Mouse (Mus musculus) liver, postnatal 0 days (tissue): ENCODE results near the gene Hist1h2ac. TPM values are rescaled to one million over a fixed set of nuclear protein-coding genes. Genes with fewer than 3 reads are reported as not detected.
"Not testable (repeated sequence)": the region's sequence is repeated elsewhere in the genome, so short reads cannot be mapped to it uniquely, and the experiment has no call there.

Source experiments
- ATAC-seq: fragments of 200-750 bp; cut with Nextera tagmentation; 2 replicates; pipeline ENCODE4 v1.8.0; 2017; ENCODE audit warnings: mild to moderate bottlenecking, moderate library complexity
- DNase-seq: peaks from one replicate; pipeline ENCODE4 v3.0.0-alpha.2; 2016
- H3K27ac ChIP-seq: fragments of 300-500 bp; sonication (generic); 2 replicates; pipeline ENCODE4 v1.5.1; 2014; ENCODE audit warnings: antibody characterized with exemption, moderate library complexity, mild to moderate bottlenecking, low read depth
- H3K27me3 ChIP-seq: fragments of 300-500 bp; sonication (generic); 2 replicates; pipeline ENCODE4 v1.6.1; 2014; ENCODE audit warnings: low read length, control low read depth, mixed read lengths; ENCODE audit not compliant: insufficient read depth
- H3K36me3 ChIP-seq: fragments of 300-500 bp; sonication (generic); replicated peaks from 2 replicates; pipeline ENCODE4 v1.6.1; 2014; ENCODE audit warnings: mild to moderate bottlenecking, control low read depth, low read length, moderate library complexity, mixed read lengths; ENCODE audit not compliant: insufficient read depth
- H3K4me1 ChIP-seq: fragments of 300-500 bp; sonication (generic); 2 replicates; pipeline ENCODE4 v1.6.1; 2014; ENCODE audit warnings: antibody characterized with exemption, mild to moderate bottlenecking, control low read depth; ENCODE audit not compliant: insufficient read depth
- H3K4me2 ChIP-seq: fragments of 300-500 bp; sonication (generic); 2 replicates; pipeline ENCODE4 v1.6.1; 2014; ENCODE audit warnings: low read depth, mild to moderate bottlenecking, low read length, moderate library complexity, mixed read lengths
- H3K4me3 ChIP-seq: fragments of 300-500 bp; sonication (generic); 2 replicates; pipeline ENCODE4 v1.5.1; 2014; ENCODE audit warnings: low read depth, low read length
- H3K9ac ChIP-seq: fragments of 300-500 bp; sonication (generic); replicated peaks from 2 replicates; pipeline ENCODE4 v1.6.1; 2014; ENCODE audit warnings: mild to moderate bottlenecking, moderate library complexity
- H3K9me3 ChIP-seq: fragments of 300-500 bp; sonication (generic); 2 replicates; pipeline ENCODE4 v1.6.1; 2016; ENCODE audit warnings: mild to moderate bottlenecking, control low read depth, low read length, mixed read lengths
- CTCF ChIP-seq: sonication (generic); IDR thresholded peaks from 2 replicates; pipeline ENCODE4 v1.5.1; 2016; ENCODE audit warnings: antibody characterized with exemption, low read depth
- EP300 ChIP-seq: IDR thresholded peaks from 2 replicates; pipeline ENCODE4 v1.6.1; 2016; ENCODE audit warnings: antibody characterized with exemption, low read depth, mild to moderate bottlenecking
- WGBS: fragments of 180-500 bp; shearing (Covaris S2); extraction: QIAGEN DNeasy Blood & Tissue Kit; methylation state at CpG from one replicate; pipeline ENCODE4 v1.1.7; 2014; ENCODE audit not compliant: insufficient replicate concordance; 5-methylcytosine and 5-hydroxymethylcytosine counted together
- polyA plus RNA-seq: library from polyadenylated mRNA; unstranded; fragments of >200 nt; fragmentation: Nextera tagmentation; extraction: Ambion mirVana; gene quantifications from 2 replicates; pipeline ENCODE4 v1.2.1, GENCODE M21; 2015

The Hist1h2ac gene
- polyA plus RNA-seq, 1 experiment from 2014 or later: 0.88 TPM

DNA sequence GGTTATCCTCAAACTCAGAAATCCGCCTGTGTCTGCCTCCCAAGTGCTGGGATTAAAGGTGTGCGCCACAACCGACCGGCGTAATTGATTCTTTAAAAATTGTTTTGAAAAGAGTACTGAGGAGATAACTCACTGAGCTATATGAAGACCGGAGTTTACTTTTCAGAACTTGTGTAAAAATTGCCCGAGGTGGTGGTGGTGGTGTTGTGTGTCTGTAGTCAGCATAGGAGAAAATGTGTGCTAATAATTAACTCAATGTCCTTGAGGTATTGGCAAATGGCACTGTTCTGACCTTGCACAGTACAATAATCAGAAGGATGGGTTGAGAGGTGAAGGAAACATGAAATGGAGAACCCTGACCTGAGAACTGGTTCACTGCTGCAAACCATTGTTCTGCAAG, 4.2 kb upstream of the Hist1h2ac start:
- Histone ChIP-seq H3K4me1 (peaks cover 24% of the 10 kb centered on the region), H3K27me3 (no peaks in the 10 kb centered on the region), H3K27ac (peak overlapping the region; percentile 58; the same call in 1 of the 2 replicates), H3K4me3 (0 out of 2 replicates have a peak overlapping the region, but pooled peaks have one; percentile 2), H3K9me3 (no peaks in the 10 kb centered on the region), H3K9ac (no peak overlapping the region), H3K36me3 (0 out of 2 replicates have a peak, but pooled peaks cover 11% of the 10 kb centered on the region), H3K4me2 (peak overlapping the region; percentile 65)
- no peak for TF ChIP-seq EP300
- no peak for TF ChIP-seq CTCF
- no peak for DNase-seq
- 71% methylated on average over 7 of the region's 7 CpGs for WGBS
- ATAC-seq: no peak

DNA sequence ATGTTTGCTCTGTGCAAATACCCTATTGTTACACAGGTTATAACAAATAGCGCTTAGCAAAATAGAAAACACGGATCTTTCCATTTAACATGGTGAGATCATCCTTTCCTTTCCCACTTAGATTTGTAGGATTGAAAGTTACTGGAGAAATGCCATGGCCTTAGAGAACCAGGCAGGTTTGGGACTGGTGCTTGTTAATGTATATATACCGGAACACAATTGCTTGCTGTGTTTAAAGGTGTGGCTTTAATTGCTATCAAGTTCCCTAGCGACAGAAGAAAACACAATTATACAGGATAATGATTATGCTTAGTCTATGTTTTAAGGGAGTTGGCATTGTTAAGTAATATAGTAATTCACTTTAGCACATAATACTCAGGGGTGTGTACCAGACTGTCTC, 3.4 kb upstream of the Hist1h2ac start:
- H3K36me3 ChIP-seq: 0 out of 2 replicates have a peak, but pooled peaks cover 11% of the 10 kb centered on the region
- no peak for ATAC-seq
- WGBS: 67% methylated on average over 4 of the region's 4 CpGs
- no peaks in the 10 kb centered on the region for H3K27me3 ChIP-seq
- H3K4me2 ChIP-seq: peak overlapping the region; percentile 65
- no peaks in the 10 kb centered on the region for H3K9me3 ChIP-seq
- DNase-seq: no peak
- peaks cover 31% of the 10 kb centered on the region for H3K4me1 ChIP-seq
- peak overlapping the region; percentile 40 for H3K4me3 ChIP-seq
- no peak overlapping the region; the same call in 1 of the 2 replicates for H3K27ac ChIP-seq
- peak overlapping the region; percentile 3; the same call in 1 of the 2 replicates for H3K9ac ChIP-seq
- TF ChIP-seq EP300: no peak
- TF ChIP-seq CTCF: no peak

DNA sequence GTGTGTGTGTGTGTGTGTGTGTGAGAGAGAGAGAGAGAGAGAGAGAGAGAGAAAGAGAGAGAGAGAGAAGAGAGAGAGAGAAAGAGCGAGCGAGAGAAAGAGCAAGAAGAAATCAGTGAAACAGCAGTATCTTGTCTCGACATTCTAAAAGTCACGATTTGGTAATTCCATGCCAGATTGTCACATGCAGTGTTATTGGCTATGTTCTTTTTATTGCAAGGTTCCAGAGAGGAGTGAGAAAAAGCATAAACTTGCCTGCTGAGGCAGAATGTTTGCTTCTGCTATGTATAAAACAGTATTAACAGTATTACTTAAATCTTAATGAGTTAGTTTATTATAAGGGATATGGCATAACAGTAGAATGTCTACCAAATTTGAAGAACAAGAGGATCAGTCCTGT, 2.2 kb upstream of the Hist1h2ac start:
- WGBS: 25% methylated on average over 4 of the region's 4 CpGs
- TF ChIP-seq EP300 (no peak), CTCF (no peak)
- Histone ChIP-seq H3K9ac (peak overlapping the region; percentile 81), H3K4me1 (peaks cover 36% of the 10 kb centered on the region), H3K9me3 (no peaks in the 10 kb centered on the region), H3K36me3 (0 out of 2 replicates have a peak, but pooled peaks cover 7% of the 10 kb centered on the region), H3K4me3 (peak overlapping the region; percentile 60), H3K4me2 (peak overlapping the region; percentile 80), H3K27me3 (no peaks in the 10 kb centered on the region), H3K27ac (peak overlapping the region; percentile 99)
- DNase-seq (no peak), ATAC-seq (no peak)

DNA sequence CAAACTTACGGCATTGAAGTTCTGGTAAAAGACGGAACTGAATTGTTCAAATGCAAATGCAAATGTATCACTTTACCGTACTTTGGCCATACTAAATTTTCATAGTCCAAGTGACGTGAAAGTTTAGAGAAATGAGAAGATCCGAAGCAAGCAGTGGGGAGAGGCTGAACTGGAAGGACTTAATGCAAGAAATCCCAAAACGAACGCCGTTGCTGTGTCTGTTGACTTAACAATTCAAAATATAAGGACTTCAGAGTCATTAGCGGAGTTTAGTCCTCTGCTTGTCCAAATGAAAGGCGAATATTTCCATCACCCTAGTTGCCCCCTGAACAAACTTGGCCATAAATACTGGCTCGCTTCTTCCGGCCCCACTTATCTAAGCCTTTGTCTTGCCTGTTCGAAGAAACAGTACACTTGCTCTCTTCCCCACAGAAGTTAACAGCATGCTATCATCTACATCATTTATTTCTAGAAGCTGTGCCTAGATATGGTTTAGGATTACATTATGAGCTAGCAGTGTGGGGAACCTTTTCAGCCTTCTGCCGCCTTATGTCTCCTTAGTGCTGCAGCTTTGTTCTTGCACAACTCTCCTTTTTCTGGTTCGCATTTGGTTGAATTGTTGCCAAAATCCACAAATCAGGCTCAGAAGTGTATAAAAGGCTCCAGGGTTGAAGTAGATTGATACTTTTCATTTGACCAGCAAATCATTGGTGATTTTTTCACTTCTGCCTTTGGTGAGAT, 1.5 kb upstream of the Hist1h2ac start:
- peak overlapping the region; percentile 81 for H3K9ac ChIP-seq
- peaks cover 36% of the 10 kb centered on the region for H3K4me1 ChIP-seq
- H3K36me3 ChIP-seq: 0 out of 2 replicates have a peak, but pooled peaks cover 4% of the 10 kb centered on the region
- H3K27ac ChIP-seq: peak overlapping the region; percentile 99
- H3K27me3 ChIP-seq: no peaks in the 10 kb centered on the region
- H3K4me2 ChIP-seq: peak overlapping the region; percentile 80
- peak overlapping the region; percentile 60 for H3K4me3 ChIP-seq
- ATAC-seq: no peak
- DNase-seq: peak; percentile 50
- no peaks in the 10 kb centered on the region for H3K9me3 ChIP-seq
- 3% methylated on average over 15 of the region's 15 CpGs for WGBS
- TF ChIP-seq EP300 (no peak), CTCF (no peak)

DNA sequence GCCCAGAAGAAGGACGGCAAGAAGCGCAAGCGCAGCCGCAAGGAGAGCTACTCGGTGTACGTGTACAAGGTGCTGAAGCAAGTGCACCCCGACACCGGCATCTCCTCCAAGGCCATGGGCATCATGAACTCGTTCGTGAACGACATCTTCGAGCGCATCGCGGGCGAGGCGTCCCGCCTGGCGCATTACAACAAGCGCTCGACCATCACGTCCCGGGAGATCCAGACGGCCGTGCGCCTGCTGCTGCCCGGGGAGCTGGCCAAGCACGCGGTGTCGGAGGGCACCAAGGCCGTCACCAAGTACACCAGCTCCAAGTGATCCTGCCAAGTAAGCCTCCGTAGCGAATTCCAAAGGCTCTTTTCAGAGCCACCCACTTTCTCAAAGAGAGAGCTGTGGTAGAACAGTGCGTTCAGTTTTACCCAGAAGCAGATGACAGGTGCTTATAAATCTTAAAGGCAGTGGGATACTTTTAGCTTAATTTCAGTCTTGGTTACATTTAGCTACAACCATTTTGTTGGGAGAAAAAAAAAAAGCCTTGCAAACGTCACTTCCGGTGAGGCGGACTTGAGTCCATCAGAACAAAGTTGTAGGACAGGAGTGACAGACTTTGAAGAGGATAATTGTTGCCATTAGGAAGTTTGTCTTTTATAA, 672 bp upstream of the Hist1h2ac start:
- WGBS: 0% methylated on average over 14 of the region's 37 CpGs
- ATAC-seq: peak; percentile 6
- H3K9ac ChIP-seq: peak overlapping the region; percentile 81
- not testable (repeated sequence) for H3K27me3 ChIP-seq, H3K9me3 ChIP-seq, H3K36me3 ChIP-seq
- H3K4me2 ChIP-seq: peak overlapping the region; percentile 80
- H3K4me1 ChIP-seq: peaks cover 32% of the 10 kb centered on the region
- H3K4me3 ChIP-seq: peak overlapping the region; percentile 60
- DNase-seq: peak; percentile 70
- H3K27ac ChIP-seq: peak overlapping the region; percentile 99
- TF ChIP-seq EP300: 0 out of 2 replicates have a peak, but pooled peaks have one; percentile 32

- 9% methylated on average over 11 of the region's 30 CpGs for WGBS
- Histone ChIP-seq H3K4me1 (peaks cover 24% of the 10 kb centered on the region), H3K4me3 (peak overlapping the region; percentile 60), H3K9ac (peak overlapping the region; percentile 82), H3K27ac (peak overlapping the region; percentile 99), H3K4me2 (peak overlapping the region; percentile 71)
- H3K27me3 ChIP-seq, H3K36me3 ChIP-seq, H3K9me3 ChIP-seq, DNase-seq: not testable (repeated sequence)
- peak; percentile 45 for ATAC-seq
These were observed 597 bp downstream of the Hist1h2ac start for GRCm38 (mm10) chr13:23682947-23683754.
